Mouse (Mus musculus) yolk sac, embryonic 10.5 days (tissue): Measurements from ENCODE around the gene 2210017I01Rik.

Experiments used
- DNase-seq: peaks from one replicate; pipeline ENCODE4 v3.0.0-alpha.2; 2017; ENCODE audit warnings: low spot score

Gene 2210017I01Rik

GRCm38 (mm10) chr3:92565418-92565817 lies 41.9 kb downstream of the 2210017I01Rik start:
- no peak for DNase-seq
